Mouse (Mus musculus) macrophage (primary cell): ENCODE data around the gene Golga5. TPM values are rescaled to one million over a fixed set of nuclear protein-coding genes. Genes with fewer than 3 reads are reported as not detected.
"Not testable (repeated sequence)": the region's sequence is repeated elsewhere in the genome, so short reads cannot be mapped to it uniquely, and the experiment has no call there.

Source experiments
- H3K27ac ChIP-seq: fragments of 350-480 bp; formaldehyde crosslinking; 2 replicates; pipeline ENCODE4 v1.9.0; 2021
- H3K36me3 ChIP-seq: fragments of 350-480 bp; formaldehyde crosslinking; 2 replicates; pipeline ENCODE4 v1.9.0; 2021; ENCODE audit errors: inconsistent target
- H3K4me3 ChIP-seq: fragments of 350-480 bp; formaldehyde crosslinking; 2 replicates; pipeline ENCODE4 v1.9.0; 2021; ENCODE audit errors: inconsistent target
- H3K79me2 ChIP-seq: fragments of 350-480 bp; formaldehyde crosslinking; 2 replicates; pipeline ENCODE4 v1.9.0; 2021; ENCODE audit errors: inconsistent target
- WGBS: methylation state at CpG from one replicate; pipeline ENCODE4 v1.1.7; 2026; ENCODE audit warnings: inconsistent platforms; ENCODE audit not compliant: missing documents; 5-methylcytosine and 5-hydroxymethylcytosine counted together
- polyA plus RNA-seq: library from polyadenylated mRNA; stranded (reverse); fragments of 250-400 nt; gene quantifications from 3 replicates; pipeline ENCODE4 v1.2.4, GENCODE M21; 2018; ENCODE audit warnings: inconsistent platforms

The Golga5 gene
- polyA plus RNA-seq, 1 experiment from 2014 or later, result 40.8 TPM

DNA sequence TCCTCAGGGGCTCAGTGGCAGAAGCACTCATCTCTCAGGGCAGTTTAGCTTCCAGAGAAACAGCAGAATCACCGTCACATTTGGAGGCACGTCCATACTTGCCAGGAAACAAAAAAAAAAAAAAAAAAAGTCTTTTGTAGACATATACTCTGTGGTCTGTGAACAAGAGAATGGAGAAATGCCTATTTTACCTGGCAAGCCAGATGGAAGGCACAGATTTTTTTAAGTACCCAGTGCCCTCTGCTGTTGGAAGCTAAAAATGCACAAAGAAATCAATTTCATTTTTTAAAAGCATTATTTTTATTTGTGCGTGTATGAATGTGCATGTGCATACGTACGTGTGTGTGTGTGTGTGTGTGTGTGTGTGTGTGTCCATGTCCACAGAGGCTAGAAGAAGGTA lies 7.8 kb upstream of the Golga5 start:
- no peak overlapping the region for H3K4me3 ChIP-seq
- H3K36me3 ChIP-seq, result no peaks in the 10 kb centered on the region
- H3K27ac ChIP-seq, result no peak overlapping the region
- 29% methylated on average over 4 of the region's 5 CpGs for WGBS
- H3K79me2 ChIP-seq, result no peaks in the 10 kb centered on the region; the same call in 1 of the 2 replicates

DNA sequence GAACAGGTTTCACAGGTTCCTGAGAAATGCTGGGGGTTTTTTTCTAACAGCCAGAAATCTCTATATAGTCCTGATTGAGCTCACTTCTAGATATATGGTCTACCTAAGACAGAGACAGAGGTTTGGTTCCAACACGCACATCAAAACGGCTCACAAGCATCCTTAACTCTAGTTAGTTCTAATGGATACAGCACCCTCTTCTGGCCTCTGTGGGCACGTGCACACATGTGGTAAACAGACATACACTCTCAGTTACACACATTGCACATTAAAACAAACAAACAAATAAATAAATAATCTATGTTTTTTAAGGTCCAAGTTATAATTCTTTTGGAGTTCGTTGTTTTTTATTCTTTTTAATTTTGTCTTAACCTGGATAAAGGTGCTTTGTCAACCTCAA lies 4.3 kb upstream of the Golga5 start:
- 88% methylated on average over 4 of the region's 4 CpGs for WGBS
- Histone ChIP-seq H3K27ac (no peak overlapping the region), H3K36me3 (no peaks in the 10 kb centered on the region), H3K4me3 (no peak overlapping the region), H3K79me2 (peaks cover 3% of the 10 kb centered on the region; the same call in 1 of the 2 replicates)

DNA sequence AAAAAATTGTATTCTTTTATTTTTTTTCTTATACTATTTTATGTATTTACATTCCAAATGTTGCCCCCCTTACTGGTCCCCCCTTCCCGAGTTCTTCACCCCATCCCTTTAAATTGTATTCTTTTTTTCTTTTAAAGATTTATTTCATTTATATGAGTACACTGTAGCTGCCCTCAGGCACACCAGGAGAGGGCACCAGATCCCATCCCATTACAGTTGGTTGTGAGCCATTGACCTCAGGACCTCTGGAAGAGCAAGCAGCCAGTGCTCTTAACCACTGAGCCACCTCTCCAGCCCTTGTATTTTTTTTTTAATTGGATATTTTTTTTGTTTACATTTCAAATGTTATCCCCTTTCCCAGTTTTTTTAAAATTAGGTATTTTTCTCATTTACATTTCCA lies 799 bp upstream of the Golga5 start:
- 88% methylated on average over 1 of the region's 1 CpGs for WGBS

DNA sequence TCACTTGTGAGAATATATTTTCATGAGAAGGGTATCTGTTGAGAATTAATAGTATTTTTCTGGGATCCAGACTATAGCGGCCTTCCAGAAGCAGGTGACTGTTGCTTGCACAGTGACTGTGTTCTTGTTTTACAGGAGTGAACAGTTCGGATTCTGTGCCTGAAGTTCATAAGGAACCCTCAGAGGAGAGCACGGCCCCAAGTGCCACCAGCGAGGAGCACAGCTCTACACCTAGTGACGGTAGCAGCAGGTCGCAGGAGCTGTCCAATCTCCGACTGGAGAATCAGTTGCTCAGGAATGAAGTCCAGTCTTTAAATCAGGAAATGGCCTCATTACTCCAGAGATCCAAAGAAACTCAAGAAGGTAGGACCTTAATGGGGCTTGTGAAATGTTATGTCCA lies 5.5 kb downstream of the Golga5 start:
- Histone ChIP-seq H3K4me3 (no peak overlapping the region), H3K27ac (no peak overlapping the region), H3K79me2 (peaks cover 27% of the 10 kb centered on the region), H3K36me3 (peaks cover 62% of the 10 kb centered on the region)
- WGBS, result 97% methylated on average over 7 of the region's 7 CpGs

More for the DNA sequence above, 799 bp upstream of the Golga5 start:
- H3K36me3 ChIP-seq, result peaks cover 13% of the 10 kb centered on the region
- no peak overlapping the region for H3K27ac ChIP-seq
- H3K79me2 ChIP-seq, result peaks cover 28% of the 10 kb centered on the region
- no peak overlapping the region for H3K4me3 ChIP-seq

DNA sequence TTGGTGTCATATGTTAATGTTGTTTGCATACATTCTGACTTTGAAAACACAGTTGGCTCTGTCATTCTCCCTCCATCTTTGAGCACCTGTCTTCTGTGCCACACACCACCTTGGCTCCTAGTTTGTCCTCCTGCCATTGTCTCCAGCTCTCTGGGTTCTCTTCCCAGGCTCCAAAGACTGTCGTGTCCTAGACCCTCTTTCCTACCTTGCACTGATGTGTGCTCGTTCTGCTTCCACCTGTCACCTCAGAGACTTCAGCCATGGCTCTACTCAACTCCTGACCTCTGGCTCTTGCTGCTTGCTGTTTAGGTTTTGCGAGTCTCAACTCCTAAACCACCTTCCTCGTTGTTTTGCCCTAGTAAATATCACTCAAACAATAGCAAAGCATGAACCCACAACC lies 11.5 kb downstream of the Golga5 start:
- H3K27ac ChIP-seq, result no peak overlapping the region
- no peak overlapping the region for H3K4me3 ChIP-seq
- peaks cover 70% of the 10 kb centered on the region for H3K36me3 ChIP-seq
- H3K79me2 ChIP-seq, result no peaks in the 10 kb centered on the region
- 93% methylated on average over 4 of the region's 4 CpGs for WGBS

DNA sequence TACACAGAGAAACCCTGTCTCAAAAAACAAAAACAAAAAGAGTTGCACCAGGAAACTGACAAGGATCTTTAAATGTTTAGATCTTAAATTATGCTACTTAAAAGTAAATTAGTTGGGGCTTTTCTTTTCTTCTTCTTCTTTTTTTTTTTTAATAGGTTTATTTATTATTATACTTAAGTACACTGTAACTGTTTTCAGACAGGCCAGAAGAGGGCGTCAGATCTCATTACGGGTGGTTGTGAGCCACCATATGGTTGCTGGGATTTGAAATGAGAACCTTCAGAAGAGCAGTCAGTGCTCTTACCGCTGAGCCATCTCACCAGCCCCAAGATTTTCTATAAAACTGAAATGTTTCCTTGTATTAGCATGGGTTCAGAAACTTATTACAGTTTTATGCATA lies 16.0 kb downstream of the Golga5 start:
- Histone ChIP-seq H3K27ac (no peak overlapping the region), H3K79me2 (no peaks in the 10 kb centered on the region), H3K4me3 (no peak overlapping the region), H3K36me3 (peaks cover 80% of the 10 kb centered on the region)
- WGBS, result 87% methylated on average over 3 of the region's 3 CpGs

DNA sequence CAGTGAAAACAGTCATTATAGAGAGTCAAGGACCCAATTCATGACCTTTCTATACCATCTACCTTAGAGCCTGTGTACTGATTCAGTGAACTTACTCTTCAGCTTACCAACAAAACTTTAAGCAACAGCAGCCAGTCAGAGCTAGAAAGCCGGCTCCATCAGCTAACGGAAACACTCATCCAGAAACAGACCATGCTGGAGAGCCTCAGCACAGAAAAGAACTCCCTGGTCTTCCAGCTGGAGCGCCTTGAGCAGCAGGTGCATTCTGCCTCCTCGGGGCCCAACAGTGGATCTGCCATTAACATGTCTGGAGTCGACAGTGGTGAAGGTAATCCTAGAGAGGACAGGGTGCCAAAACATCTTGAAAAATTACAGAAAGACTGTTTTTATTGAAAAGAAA lies 23.0 kb downstream of the Golga5 start:
- Histone ChIP-seq H3K27ac (no peak overlapping the region), H3K4me3 (no peak overlapping the region), H3K79me2 (no peaks in the 10 kb centered on the region), H3K36me3 (peaks cover 79% of the 10 kb centered on the region)
- WGBS, result 93% methylated on average over 5 of the region's 5 CpGs

DNA sequence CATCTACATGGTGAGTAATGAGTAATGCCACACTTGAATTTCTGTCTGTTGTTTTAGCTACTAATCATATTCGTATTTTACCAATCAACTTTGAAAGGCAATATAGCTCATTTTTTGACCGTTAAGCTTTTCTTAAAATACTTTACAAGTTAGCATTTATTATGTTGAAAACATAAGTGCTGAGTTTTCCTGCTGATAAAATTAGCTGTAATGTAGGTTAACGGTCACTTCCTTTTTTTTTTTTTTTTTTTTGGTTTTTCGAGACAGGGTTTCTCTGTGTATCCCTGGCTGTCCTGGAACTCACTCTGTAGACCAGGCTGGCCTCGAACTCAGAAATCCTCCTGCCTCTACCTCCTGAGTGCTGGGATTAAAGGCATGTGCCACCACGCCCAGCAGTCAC lies 26.8 kb downstream of the Golga5 start:
- peaks cover 56% of the 10 kb centered on the region for H3K36me3 ChIP-seq

DNA sequence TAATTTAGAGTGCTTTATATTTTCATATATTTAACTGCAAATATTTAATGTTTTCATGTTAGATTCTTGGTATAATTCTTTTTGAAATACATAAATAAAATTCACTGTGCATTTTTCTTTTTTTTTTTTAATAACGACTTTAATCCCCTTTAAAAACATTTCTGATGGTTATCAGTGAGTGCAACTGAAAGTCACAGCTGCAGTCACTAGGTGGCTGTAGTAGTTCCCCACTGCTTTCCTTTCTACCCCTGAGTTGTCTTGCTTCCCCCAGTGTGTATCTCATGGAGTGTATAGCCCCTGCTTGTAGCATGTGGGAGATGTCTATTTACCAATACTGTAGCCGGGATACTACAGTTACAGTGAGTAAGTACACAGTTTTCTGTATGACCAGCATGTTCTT lies 29.0 kb downstream of the Golga5 start:
- Histone ChIP-seq H3K79me2 (no peaks in the 10 kb centered on the region), H3K36me3 (peaks cover 34% of the 10 kb centered on the region), H3K27ac (no peak overlapping the region), H3K4me3 (no peak overlapping the region)
- 30% methylated on average over 2 of the region's 2 CpGs for WGBS

More for the DNA sequence above, 26.8 kb downstream of the Golga5 start:
- H3K27ac ChIP-seq, result peak overlapping the region; percentile 65
- not testable (repeated sequence) for H3K79me2 ChIP-seq, H3K4me3 ChIP-seq
- 16% methylated on average over 5 of the region's 6 CpGs for WGBS

DNA sequence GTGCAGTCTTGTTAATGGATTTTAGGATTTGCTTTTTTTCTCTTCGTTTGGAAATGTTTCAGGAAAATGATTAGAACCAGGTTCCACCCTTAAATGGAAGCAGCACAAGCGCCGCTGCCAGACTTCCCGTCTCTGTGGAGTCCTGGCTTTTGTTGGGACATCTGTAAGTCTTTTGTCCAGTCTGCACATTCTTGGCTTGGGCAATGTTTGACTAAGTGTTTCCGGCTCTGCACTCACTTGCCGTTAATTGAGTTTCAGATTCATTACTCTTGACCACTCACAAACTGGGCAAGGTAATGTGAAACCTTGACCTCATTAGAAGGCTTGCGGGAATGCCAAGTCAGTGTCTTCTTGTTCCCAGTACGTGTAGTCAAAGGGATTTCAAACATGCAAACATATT lies 29.8 kb downstream of the Golga5 start:
- no peak overlapping the region for H3K4me3 ChIP-seq
- 83% methylated on average over 8 of the region's 8 CpGs for WGBS
- H3K79me2 ChIP-seq, result no peaks in the 10 kb centered on the region
- peaks cover 26% of the 10 kb centered on the region for H3K36me3 ChIP-seq
- no peak overlapping the region for H3K27ac ChIP-seq

DNA sequence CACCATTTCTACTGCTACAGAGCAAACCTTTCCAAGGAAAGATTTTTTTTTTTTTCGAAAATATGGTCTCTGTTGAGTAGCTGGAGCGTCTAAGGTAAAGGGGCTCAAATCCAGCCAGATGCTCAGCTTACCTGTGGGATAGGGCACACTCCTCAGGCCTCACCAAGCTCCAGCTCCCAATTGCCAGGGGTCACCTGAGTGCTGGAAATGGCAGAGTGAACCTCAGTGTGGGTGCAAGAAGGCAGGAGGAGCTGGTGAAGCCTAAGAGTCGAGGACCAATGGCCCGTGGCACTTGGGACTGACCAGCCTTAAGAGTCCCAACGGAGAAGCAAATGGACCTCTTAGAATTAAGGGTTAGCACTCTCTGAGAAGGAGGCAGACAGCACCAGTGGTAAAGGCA lies 30.3 kb downstream of the Golga5 start:
- Histone ChIP-seq H3K79me2 (no peaks in the 10 kb centered on the region), H3K36me3 (peaks cover 21% of the 10 kb centered on the region), H3K4me3 (no peak overlapping the region), H3K27ac (no peak overlapping the region)
- 98% methylated on average over 5 of the region's 5 CpGs for WGBS

DNA sequence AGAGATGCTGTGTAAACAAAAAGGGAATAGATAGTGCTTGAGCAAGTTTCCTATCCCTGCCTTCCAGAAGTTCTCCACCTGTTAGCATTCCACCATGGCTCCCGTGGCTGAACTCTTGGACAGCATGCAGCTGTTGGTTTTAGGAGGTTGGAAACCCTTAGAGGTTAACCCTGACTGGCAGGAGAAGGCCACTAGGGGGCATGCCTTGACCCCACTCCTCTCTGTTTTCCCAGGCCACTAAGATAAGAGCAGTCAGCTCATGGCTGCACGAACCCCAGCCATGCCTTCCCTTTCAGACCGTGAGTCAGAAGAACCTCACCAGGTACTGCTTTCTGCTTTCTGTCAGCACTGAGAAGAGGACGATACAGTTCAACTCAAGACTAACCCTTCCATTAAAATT lies 30.8 kb downstream of the Golga5 start:
- WGBS, result 81% methylated on average over 4 of the region's 4 CpGs
- Histone ChIP-seq H3K36me3 (peaks cover 17% of the 10 kb centered on the region; the same call in 1 of the 2 replicates), H3K27ac (no peak overlapping the region)

DNA sequence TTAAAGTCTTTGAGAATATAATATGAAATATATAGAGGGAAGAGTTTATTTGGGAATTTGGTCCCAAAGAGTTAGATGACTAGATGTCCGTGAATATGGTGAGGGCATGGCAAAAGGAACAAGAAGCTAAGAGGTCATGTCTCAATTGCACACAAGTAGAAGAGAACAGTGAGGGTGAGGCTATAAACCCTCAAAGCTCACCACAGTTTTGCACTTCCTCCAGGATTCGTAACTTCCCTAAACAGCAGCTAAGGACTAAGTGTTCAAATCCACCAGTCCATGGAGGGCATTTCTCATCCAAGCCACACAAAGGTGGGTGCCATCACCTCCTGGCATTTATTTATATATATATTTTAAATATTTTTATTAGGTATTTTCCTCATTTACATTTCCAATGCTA lies 32.1 kb downstream of the Golga5 start:
- H3K36me3 ChIP-seq, result peaks cover 17% of the 10 kb centered on the region; the same call in 1 of the 2 replicates
- no peak overlapping the region for H3K27ac ChIP-seq
- no peaks in the 10 kb centered on the region for H3K79me2 ChIP-seq
- whole genome bisulfite sequencing, result 14% methylated on average over 2 of the region's 2 CpGs
- H3K4me3 ChIP-seq, result no peak overlapping the region

More for the DNA sequence above, 30.8 kb downstream of the Golga5 start:
- no peaks in the 10 kb centered on the region for H3K79me2 ChIP-seq
- no peak overlapping the region for H3K4me3 ChIP-seq

DNA sequence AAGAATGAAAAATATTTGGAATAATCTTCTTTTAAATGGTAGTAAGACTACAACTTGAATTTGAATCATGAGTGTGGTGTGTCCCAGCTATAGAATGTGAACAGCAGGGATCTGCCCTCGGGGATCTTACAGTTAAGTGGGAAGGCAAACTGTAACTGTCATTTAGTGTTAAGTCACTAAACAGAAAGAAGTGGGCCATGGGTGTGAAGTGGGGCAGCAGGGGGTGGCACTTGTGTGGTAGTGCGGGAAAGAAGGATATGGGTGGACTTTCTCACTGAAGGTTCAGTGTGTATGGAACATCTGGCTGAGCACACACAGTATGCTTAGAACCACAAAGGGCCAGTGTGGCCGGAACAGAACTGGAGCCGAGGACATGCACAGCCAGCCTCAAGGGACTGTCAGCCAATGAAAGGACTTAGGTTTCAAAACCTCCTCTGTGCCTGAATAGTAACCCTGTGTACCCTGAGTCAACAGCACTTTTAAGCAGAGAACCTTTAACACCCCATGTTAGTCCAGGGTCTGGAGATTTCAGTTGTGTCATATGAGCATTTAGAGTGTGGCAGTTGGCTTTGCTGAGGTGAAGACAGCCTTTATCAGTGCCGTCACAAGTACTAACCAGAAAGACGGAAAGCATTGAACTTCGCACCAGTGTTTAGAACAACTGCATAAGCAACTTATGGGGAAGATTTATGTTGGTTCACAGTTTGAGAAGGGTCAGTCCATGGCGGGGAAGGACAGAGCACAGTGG lies 33.1 kb downstream of the Golga5 start:
- 89% methylated on average over 8 of the region's 8 CpGs for WGBS
- H3K36me3 ChIP-seq, result peaks cover 12% of the 10 kb centered on the region; the same call in 1 of the 2 replicates
- H3K27ac ChIP-seq, result no peak overlapping the region

DNA sequence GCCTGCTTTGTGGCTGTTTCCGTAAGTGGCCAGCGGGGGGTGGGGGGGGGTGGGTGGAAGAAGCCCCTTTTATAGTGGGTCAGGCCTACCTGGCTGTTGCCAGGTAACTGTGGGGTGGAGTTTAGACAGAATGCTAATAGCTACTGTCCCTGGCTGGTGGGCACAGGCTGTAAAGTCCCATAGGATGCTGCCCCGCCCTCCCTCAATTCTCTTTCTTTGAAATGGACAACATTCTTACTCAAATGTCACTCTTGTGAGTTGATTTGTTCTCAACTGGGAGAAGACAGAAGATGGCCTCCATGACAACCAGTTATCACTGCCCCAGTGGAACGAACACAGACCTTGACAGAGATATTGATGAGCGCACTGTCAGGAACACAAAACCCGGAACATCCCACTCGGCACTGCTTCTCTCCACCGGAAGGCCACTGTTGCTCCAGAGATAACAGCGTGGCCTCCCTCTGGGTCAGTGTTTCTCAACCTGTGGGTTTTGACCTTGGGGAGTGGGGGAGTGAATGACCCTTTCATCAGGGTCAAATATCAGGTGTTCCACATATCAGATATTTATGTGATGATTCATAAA lies 36.3 kb downstream of the Golga5 start:
- Histone ChIP-seq H3K36me3 (no peaks in the 10 kb centered on the region), H3K27ac (no peak overlapping the region), H3K79me2 (no peaks in the 10 kb centered on the region), H3K4me3 (no peak overlapping the region)
- WGBS, result 97% methylated on average over 8 of the region's 9 CpGs

More for the DNA sequence above, 33.1 kb downstream of the Golga5 start:
- Histone ChIP-seq H3K79me2 (no peaks in the 10 kb centered on the region), H3K4me3 (no peak overlapping the region)
